ENCODE assay signal across 8 mouse cellular contexts in the genomic region with DNA sequence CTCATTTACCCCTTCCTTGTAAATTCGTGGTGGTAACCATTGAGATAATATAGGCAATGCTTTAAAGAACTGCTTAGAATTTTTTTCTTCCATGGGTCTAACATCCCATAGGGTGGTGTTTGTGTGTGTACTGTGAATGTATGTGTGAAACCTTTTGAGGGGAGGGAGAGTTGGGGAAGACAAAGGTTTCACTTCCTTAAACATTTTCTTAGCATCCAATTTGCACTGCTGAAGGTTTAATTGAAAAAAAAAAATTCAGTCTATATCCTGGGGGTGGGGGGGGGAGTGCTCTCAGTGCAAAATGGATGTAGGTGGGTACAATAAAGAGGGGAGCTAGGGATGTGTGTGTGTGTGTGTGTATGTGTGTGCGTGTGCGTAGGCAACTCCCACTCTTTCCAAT. TPM values are rescaled to one million over a fixed set of nuclear protein-coding genes. Genes with fewer than 3 reads are reported as not detected.
DNase-seq lines count a peak whose midpoint lies in the region; ATAC-seq lines count a peak whose summit lies in the region.

No protein-coding gene starts in this region.

- no peaks in the 10 kb centered on the region for H3K27me3 ChIP-seq in kidney, embryonic 14.5 days (ENCODE audit: control insufficient read depth, insufficient read depth, low read length)
- peaks cover 3% of the 10 kb centered on the region; the same call in 1 of the 2 replicates for H3K27me3 ChIP-seq in embryonic facial prominence, embryonic 10.5 days (replicated peaks; ENCODE audit: low read depth, poor library complexity, severe bottlenecking)
- H3K27me3 ChIP-seq in hindbrain, embryonic 16.5 days (replicated peaks; ENCODE audit: control insufficient read depth, insufficient read depth, low read length): no peaks in the 10 kb centered on the region
- no peaks in the 10 kb centered on the region for H3K27me3 ChIP-seq in midbrain, embryonic 16.5 days (ENCODE audit: control insufficient read depth, insufficient read depth, low read depth, low read length)

- H3K9me3 ChIP-seq in kidney, embryonic 14.5 days (ENCODE audit: control insufficient read depth, low read length): no peaks in the 10 kb centered on the region
- no peaks in the 10 kb centered on the region for H3K9me3 ChIP-seq in embryonic facial prominence, embryonic 10.5 days
- H3K9me3 ChIP-seq in hindbrain, embryonic 16.5 days (ENCODE audit: control insufficient read depth, low read length): no peaks in the 10 kb centered on the region
- H3K9me3 ChIP-seq in midbrain, embryonic 16.5 days (replicated peaks; ENCODE audit: control insufficient read depth, low read length, poor library complexity, severe bottlenecking): no peaks in the 10 kb centered on the region

- no peaks in the 10 kb centered on the region for H3K36me3 ChIP-seq in kidney, embryonic 14.5 days (ENCODE audit: control insufficient read depth, insufficient read depth, low read length)
- H3K36me3 ChIP-seq in embryonic facial prominence, embryonic 10.5 days (replicated peaks): 0 out of 2 replicates have a peak, but pooled peaks cover 7% of the 10 kb centered on the region
- H3K36me3 ChIP-seq in hindbrain, embryonic 16.5 days (ENCODE audit: control insufficient read depth, insufficient read depth, low read length): no peaks in the 10 kb centered on the region
- no peaks in the 10 kb centered on the region for H3K36me3 ChIP-seq in midbrain, embryonic 16.5 days (ENCODE audit: control insufficient read depth, insufficient read depth, low read length)

- ATAC-seq in kidney, embryonic 14.5 days (ENCODE audit: low FRiP score, low TSS enrichment): no peak
- ATAC-seq in hindbrain, embryonic 16.5 days: no peak
- no peak for ATAC-seq in midbrain, embryonic 16.5 days

- H3K4me3 ChIP-seq in kidney, embryonic 14.5 days (ENCODE audit: low read length): peak overlapping the region; percentile 91
- H3K4me3 ChIP-seq in embryonic facial prominence, embryonic 10.5 days: peak overlapping the region; percentile 93
- peak overlapping the region; percentile 91 for H3K4me3 ChIP-seq in hindbrain, embryonic 16.5 days (ENCODE audit: low read length)
- peak overlapping the region; percentile 92 for H3K4me3 ChIP-seq in midbrain, embryonic 16.5 days (ENCODE audit: low read depth, low read length)

- H3K9ac ChIP-seq in kidney, embryonic 14.5 days (ENCODE audit: low read depth, low read length): 0 out of 2 replicates have a peak overlapping the region, but pooled peaks have one; percentile 23
- peak overlapping the region; percentile 98 for H3K9ac ChIP-seq in hindbrain, embryonic 16.5 days (ENCODE audit: low read depth, low read length)
- H3K9ac ChIP-seq in midbrain, embryonic 16.5 days (ENCODE audit: low read depth, low read length): peak overlapping the region; percentile 95

- H3K4me1 ChIP-seq in kidney, embryonic 14.5 days (ENCODE audit: control insufficient read depth, insufficient read depth, low read length): peaks cover 39% of the 10 kb centered on the region
- peaks cover 83% of the 10 kb centered on the region for H3K4me1 ChIP-seq in embryonic facial prominence, embryonic 10.5 days
- peaks cover 50% of the 10 kb centered on the region for H3K4me1 ChIP-seq in hindbrain, embryonic 16.5 days (ENCODE audit: control insufficient read depth, insufficient read depth, low read depth, low read length)
- H3K4me1 ChIP-seq in midbrain, embryonic 16.5 days (ENCODE audit: control insufficient read depth, insufficient read depth, low read length): peaks cover 45% of the 10 kb centered on the region

- DNase-seq in kidney, postnatal 25 days: no peak
- DNase-seq in embryonic facial prominence, embryonic 10.5 days (ENCODE audit: low spot score): no peak
- DNase-seq in cerebellum, postnatal 4 days (ENCODE audit: low spot score in 2 of 2): no peak
- DNase-seq in frontal cortex, postnatal 14 days (ENCODE audit: low spot score in 2 of 2): no peak
- no peak for DNase-seq in urinary bladder, postnatal 25 days (ENCODE audit: low spot score)

- WGBS in kidney, embryonic 14.5 days: 9% methylated on average over 3 of the region's 3 CpGs
- 8% methylated on average over 3 of the region's 3 CpGs for WGBS in embryonic facial prominence, embryonic 10.5 days
- 8% methylated on average over 3 of the region's 3 CpGs for WGBS in hindbrain, embryonic 16.5 days
- 9% methylated on average over 3 of the region's 3 CpGs for WGBS in midbrain, embryonic 16.5 days

- H3K27ac ChIP-seq in kidney, embryonic 14.5 days (ENCODE audit: low read depth, low read length): 0 out of 2 replicates have a peak overlapping the region, but pooled peaks have one; percentile 24
- peak overlapping the region; percentile 96 for H3K27ac ChIP-seq in embryonic facial prominence, embryonic 10.5 days (replicated peaks)
- H3K27ac ChIP-seq in hindbrain, embryonic 16.5 days (ENCODE audit: low read depth, low read length): peak overlapping the region; percentile 98
- peak overlapping the region; percentile 97 for H3K27ac ChIP-seq in midbrain, embryonic 16.5 days (ENCODE audit: low read length)

- peak overlapping the region; percentile 88 for H3K4me2 ChIP-seq in kidney, embryonic 14.5 days (replicated peaks; ENCODE audit: low read depth, low read length)
- peak overlapping the region; percentile 82 for H3K4me2 ChIP-seq in hindbrain, embryonic 16.5 days (ENCODE audit: low read length)
- peak overlapping the region; percentile 93 for H3K4me2 ChIP-seq in midbrain, embryonic 16.5 days (ENCODE audit: low read length)

RNA-seq across cellular contexts. Expression of gene Bcl9l, which starts 0.5 kb away (rescaled TPM):
- 14.5 and 14.6 TPM in 2 replicates for polyA plus RNA-seq in kidney, embryonic 14.5 days (2014; fragmentation: Nextera tagmentation; extraction: Ambion mirVana)
- 7.4 and 7.7 TPM in 2 replicates for polyA plus RNA-seq in embryonic facial prominence, embryonic 10.5 days (2016; fragmentation: Nextera tagmentation; extraction: Ambion mirVana)
- 9.7 and 11.1 TPM in 2 replicates for polyA plus RNA-seq in hindbrain, embryonic 16.5 days (2015; fragmentation: Nextera tagmentation; extraction: Ambion mirVana)
- polyA plus RNA-seq in midbrain, embryonic 16.5 days (2015; fragmentation: Nextera tagmentation; extraction: Ambion mirVana): 10.7 and 10.8 TPM in 2 replicates

RNA-seq across cellular contexts. Expression of gene Upk2, which starts 27.3 kb away (rescaled TPM):
- 0.30 and 0.39 TPM in 2 replicates for polyA plus RNA-seq in kidney, embryonic 14.5 days (2014; fragmentation: Nextera tagmentation; extraction: Ambion mirVana)
- polyA plus RNA-seq in embryonic facial prominence, embryonic 10.5 days (2016; fragmentation: Nextera tagmentation; extraction: Ambion mirVana): 0.41 and 0.59 TPM in 2 replicates
- not detected in 2 replicates for polyA plus RNA-seq in hindbrain, embryonic 16.5 days (2015; fragmentation: Nextera tagmentation; extraction: Ambion mirVana)
- not detected in 2 replicates for polyA plus RNA-seq in midbrain, embryonic 16.5 days (2015; fragmentation: Nextera tagmentation; extraction: Ambion mirVana)

RNA-seq across cellular contexts. Expression of gene Foxr1, which starts 41.2 kb away (rescaled TPM):
- polyA plus RNA-seq in kidney, embryonic 14.5 days (2014; fragmentation: Nextera tagmentation; extraction: Ambion mirVana): not detected in 2 replicates
- polyA plus RNA-seq in embryonic facial prominence, embryonic 10.5 days (2016; fragmentation: Nextera tagmentation; extraction: Ambion mirVana): not detected in 2 replicates
- polyA plus RNA-seq in hindbrain, embryonic 16.5 days (2015; fragmentation: Nextera tagmentation; extraction: Ambion mirVana): not detected in 2 replicates
- polyA plus RNA-seq in midbrain, embryonic 16.5 days (2015; fragmentation: Nextera tagmentation; extraction: Ambion mirVana): not detected in 2 replicates

Comparison
In these comparisons a context has a peak if more than half of its experiments do, and no peak if none do; other contexts are left out.
1. H3K27ac ChIP-seq: peak in every context shown above with its lines; median percentile 98 in hindbrain, embryonic 16.5 days; 97 in midbrain, embryonic 16.5 days; 96 in embryonic facial prominence, embryonic 10.5 days; 24 in kidney, embryonic 14.5 days.
2. H3K9ac ChIP-seq: peak in every context shown above with its lines; median percentile 98 in hindbrain, embryonic 16.5 days; 95 in midbrain, embryonic 16.5 days; 23 in kidney, embryonic 14.5 days.